Mouse (Mus musculus) brown adipose tissue, adult 24 weeks (tissue): ENCODE measurements around the gene Ralgps2. TPM values are rescaled to one million over a fixed set of nuclear protein-coding genes. Genes with fewer than 3 reads are reported as not detected.

Experiments used
- H3K27ac ChIP-seq: fragments of 200-500 bp; replicated peaks from 2 replicates; pipeline ENCODE4 v1.5.1; 2012; ENCODE audit warnings: low read depth, mild to moderate bottlenecking, low read length
- H3K4me1 ChIP-seq: fragments of 200-500 bp; 2 replicates; pipeline ENCODE4 v1.6.1; 2012; ENCODE audit warnings: low read length, mixed read lengths; ENCODE audit not compliant: control insufficient read depth, insufficient read depth, insufficient read length
- H3K4me3 ChIP-seq: fragments of 200-500 bp; 2 replicates; pipeline ENCODE4 v1.5.1; 2012; ENCODE audit warnings: low read depth, mild to moderate bottlenecking, low read length, moderate library complexity; ENCODE audit not compliant: insufficient read depth
- polyA plus RNA-seq: library from polyadenylated mRNA; stranded (reverse); fragments of >200 nt; gene quantifications from 2 replicates; pipeline ENCODE4 v1.2.4, GENCODE M21; 2012; ENCODE audit not compliant: missing spikeins, insufficient read depth, insufficient read length

Ralgps2 gene
- polyA plus RNA-seq = 3.0 and 4.4 TPM in 2 replicates

DNA sequence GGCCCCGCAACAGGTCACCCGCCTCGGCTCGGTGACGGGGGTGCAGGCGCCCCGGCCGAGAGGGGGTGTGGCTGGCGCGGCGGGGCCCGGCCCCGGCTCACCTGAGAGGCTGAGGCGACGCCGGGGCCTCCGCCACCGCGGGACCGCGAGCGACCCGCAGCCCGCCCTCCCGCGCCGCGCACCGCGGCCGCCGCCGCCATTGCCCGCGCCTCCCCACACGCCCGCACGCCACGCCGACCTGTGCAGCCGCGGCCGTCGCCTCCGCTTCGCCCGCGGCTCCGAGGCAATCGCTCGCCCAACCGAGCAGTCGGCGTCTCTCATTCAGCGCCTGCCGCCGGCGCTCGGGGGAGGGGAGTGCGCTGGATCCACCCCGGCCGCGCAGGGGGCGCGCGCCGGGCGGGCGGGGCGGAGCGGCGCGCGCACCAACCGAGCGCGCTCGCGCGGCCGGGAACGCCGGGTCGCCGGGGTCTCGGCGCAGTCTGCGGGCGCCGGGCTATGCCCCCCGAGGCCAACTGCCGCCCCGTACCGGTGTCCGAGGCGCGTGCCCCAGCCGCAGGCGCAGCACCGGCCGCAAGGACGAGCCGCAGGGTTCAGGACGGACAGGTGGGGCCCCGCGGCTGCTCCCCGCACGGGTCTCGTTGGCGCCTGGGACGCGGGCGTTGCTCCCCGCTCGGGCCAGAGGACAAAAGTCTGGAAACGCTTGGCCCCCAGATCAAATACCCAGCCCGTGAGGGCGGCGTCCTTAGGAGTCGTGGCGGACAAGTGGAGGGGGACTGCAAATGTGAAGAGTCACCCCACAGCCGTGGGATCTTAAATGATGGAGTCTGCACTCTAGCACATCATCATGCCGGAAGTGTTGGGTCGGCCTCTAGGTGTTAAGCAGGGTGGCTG lies at the start of gene Ralgps2:
TSS of gene Ralgps2 (minus strand) at position 376 of the 891 bp plus-strand sequence.
- peak within 1 kb of the TSS; percentile 66 for H3K4me3 ChIP-seq
- no peak within 1 kb of the TSS for H3K27ac ChIP-seq
- peaks cover 4% of the 10 kb centered on the region; the same call in 1 of the 2 replicates for H3K4me1 ChIP-seq

DNA sequence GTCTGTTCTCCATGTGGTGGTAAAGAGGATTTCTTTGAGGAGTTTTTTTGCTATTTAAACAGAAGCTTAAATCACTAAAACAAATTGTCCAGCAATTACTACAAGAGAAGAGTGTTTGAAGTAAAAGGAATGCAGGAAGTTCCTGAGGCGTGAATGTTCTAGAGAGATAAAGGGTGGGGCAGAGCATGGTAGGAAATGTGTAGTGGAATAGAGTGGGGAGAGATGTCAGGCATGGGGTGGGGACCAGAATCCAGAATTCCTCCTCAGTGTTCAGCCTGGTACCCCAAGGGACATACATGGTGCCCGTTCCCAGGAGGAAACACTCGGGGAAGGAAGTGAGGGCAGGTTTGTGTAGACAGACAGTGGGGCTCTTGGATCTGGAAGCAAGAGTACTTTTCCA lies 48.1 kb upstream of the Ralgps2 start:
- Histone ChIP-seq H3K4me1 (no peaks in the 10 kb centered on the region), H3K27ac (no peak overlapping the region), H3K4me3 (no peak overlapping the region)

DNA sequence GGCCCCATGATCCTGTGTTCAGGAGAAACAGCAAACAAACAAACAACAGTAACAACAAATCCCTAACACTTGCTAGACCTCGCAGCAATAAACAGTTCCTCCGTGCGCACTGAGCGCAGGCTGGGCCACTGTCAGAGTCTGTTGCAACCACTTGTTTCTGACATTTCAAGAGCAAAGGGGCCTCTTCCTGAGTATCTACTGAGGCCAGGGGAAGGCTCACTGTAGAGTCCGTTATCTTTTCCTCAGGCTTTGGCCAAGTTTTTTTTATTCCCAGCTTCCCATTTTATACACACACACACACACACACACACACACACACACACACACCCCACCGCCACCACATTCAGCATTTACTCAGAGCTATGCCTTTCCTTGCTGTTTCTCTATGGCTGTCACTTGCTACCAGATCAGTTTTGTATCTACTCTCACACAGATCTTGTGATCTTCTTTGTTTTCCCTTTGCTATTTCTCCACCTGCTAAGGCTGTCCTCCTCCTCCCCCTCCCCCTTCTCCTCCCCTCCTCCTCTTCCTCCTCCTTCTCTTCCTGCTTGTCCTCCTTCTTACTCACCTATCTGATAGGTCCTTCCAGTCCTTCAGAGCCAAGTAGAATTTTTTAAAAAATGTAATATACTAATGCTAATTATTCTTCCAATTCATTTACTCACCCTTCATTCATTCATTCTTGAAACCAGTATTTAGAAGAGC lies 47.4 kb upstream of the Ralgps2 start:
- H3K27ac ChIP-seq = peak overlapping the region; percentile 50; the same call in 1 of the 2 replicates

DNA sequence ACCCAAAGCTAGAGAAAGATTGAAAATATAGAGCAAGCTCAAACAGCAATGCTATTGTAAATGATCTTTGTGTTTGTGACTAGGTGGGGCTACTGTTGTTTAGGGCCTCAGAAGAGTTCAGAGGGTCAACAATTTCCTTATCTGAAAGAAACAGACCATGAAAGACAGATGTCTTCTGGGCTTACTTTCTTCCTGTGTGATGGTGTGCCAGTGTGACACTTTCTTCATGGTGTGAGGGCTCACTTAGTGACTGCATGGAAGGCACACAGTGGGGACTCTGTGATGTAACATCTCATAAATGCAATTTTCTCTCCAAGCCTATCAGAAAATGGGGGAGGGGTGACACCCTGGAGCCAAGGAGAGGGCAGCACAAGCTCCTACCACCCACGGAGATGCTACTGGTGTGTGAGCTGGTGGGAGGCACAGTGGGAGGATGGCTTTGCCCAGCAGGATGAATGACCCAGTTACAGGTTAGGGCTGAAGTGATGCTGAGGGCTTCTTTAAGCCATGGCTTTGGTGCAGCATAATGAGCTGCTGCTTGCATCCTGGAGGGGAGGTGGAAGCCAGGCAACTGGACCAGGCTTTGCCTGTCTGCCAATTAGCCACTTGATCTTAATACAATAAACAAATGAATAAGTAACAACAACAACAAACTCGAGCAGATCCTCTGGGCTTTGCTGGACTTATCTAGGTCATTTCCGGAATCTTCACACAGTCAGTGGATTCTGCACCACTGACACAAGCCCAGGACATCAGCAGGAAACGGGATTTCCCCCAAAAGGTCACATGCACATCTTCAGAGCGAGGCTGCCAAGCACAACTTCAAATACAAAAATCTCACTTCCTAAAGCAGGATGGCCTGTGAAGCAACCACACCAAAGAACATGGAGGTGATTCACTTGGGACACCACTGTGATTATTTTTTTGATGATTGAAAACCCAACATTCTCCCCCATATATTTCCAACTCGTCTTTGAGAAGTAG lies 46.5 kb upstream of the Ralgps2 start:
- Histone ChIP-seq H3K4me1 (no peaks in the 10 kb centered on the region), H3K4me3 (no peak overlapping the region), H3K27ac (peak overlapping the region; percentile 50; the same call in 1 of the 2 replicates)

More for the DNA sequence above, 47.4 kb upstream of the Ralgps2 start:
- Histone ChIP-seq H3K4me1 (no peaks in the 10 kb centered on the region), H3K4me3 (no peak overlapping the region)

DNA sequence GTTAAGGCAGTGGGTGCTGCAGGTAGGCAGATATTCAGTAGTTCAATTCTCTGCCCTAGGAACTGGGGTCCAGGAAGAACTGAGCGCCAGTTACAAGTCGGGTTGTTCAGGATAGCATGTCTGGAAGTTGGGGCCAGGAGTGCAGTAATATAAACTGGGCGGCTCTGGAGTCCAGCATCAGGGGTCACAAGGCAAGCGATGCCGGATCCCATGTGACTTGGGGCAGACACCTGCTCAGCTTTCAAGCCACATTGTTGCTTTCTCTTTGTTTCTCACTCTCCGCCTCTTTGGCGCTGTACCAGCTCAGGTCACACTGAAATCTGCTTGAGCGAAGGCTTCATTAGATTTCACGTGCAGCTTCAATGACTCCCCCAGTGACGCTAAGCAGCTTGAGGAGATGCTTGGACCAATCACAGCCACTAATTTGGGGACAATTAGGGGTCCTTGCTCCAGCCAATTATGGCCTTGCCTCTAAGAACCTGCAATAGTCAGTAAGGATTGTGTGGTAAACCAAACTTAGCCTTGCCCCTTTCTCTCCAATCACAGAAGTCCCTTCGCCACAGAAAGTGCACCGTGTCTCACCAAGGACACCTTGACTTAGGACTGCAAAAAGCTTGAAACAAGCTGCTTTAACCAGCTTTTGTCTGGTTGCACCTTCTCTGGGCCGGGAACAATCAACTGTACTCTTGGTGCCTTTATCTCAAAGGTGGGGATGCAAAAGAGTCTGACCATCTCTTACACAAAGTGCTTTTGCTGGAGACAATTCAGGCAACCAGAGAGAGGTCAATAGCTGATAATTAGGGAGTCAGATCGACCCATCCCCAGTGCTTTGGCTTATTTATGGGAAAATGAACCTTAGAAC lies 43.8 kb upstream of the Ralgps2 start:
- Histone ChIP-seq H3K27ac (no peak overlapping the region), H3K4me1 (no peaks in the 10 kb centered on the region)

DNA sequence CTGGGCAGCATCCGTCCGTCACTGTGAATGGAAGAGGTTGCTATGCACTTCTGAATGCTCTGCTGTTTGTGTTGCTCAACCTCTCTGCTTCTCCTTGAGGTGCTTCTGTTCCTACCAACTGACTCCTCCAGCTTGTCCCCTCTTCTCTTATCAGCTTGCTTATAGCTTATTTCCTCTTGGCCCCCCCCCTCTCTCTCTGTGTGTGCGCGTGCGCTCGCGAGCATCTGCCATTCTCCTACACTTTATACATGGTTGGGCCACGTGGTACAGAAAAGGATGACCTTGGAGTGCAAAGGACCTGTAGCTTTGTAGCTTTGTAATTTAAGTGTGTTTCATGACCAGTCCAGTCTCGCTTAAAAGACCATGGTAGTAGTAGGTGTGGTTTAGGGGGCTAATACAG lies 42.5 kb upstream of the Ralgps2 start:
- H3K4me3 ChIP-seq = no peak overlapping the region
- no peaks in the 10 kb centered on the region for H3K4me1 ChIP-seq
- H3K27ac ChIP-seq = no peak overlapping the region

More for the DNA sequence above, 43.8 kb upstream of the Ralgps2 start:
- H3K4me3 ChIP-seq = no peak overlapping the region

DNA sequence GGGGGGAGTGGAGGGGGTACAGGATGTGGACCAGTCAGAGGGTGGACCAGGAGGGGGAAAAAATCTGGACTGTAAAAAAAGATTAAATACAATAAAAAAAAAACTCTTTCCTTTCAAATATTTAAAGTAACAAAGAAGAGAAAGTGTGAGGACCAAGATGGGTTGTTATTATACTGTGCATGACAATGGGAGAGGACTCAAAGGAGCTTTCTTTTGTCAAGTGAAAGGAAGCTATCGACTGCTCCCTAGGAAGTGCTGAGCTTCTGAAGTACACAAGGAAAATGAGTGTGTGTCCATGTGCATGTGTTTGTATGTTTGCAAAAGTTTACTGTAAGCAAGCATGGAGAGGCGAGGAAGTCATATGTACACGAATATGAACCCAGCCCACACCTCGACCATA lies 40.3 kb upstream of the Ralgps2 start:
- Histone ChIP-seq H3K27ac (no peak overlapping the region), H3K4me1 (no peaks in the 10 kb centered on the region), H3K4me3 (no peak overlapping the region)

DNA sequence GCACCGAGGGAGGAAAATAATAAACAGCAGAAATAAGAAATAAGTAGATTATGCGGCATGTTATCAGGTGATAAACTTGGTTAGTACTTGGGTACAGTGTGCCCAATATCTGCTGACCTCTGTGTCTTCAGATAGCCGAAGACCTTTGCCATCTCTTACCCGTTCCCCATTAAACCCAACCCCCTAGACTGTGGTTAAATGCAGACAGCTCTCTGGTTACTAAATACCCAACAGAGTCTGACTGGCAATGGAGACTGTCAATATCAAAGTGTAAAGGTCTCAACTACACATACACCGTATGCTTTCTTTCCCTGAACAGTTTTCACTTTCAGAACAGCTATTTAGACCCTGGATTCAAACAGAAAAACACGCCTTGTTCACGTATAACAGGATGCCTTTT lies 39.2 kb upstream of the Ralgps2 start:
- Histone ChIP-seq H3K27ac (no peak overlapping the region), H3K4me1 (no peaks in the 10 kb centered on the region), H3K4me3 (no peak overlapping the region)

DNA sequence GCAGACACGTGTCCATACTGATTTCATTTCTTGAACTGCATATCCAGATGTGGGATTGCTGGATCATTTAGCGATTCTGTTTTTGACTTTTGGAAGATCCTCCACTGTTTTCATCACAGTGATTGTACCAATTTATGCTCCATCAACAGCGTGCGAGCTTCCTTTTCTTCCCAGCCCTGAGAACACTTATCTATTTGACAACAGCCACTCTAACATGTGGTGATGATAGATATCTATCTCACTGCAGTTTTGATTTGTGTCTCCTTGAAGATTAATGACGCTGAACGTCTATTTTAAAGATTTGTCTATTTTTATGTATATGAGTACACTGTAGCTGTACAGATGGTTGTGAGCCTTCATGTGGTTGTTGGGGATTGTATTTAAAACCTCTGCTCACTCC lies 34.4 kb upstream of the Ralgps2 start:
- Histone ChIP-seq H3K27ac (no peak overlapping the region), H3K4me1 (no peaks in the 10 kb centered on the region), H3K4me3 (no peak overlapping the region)

DNA sequence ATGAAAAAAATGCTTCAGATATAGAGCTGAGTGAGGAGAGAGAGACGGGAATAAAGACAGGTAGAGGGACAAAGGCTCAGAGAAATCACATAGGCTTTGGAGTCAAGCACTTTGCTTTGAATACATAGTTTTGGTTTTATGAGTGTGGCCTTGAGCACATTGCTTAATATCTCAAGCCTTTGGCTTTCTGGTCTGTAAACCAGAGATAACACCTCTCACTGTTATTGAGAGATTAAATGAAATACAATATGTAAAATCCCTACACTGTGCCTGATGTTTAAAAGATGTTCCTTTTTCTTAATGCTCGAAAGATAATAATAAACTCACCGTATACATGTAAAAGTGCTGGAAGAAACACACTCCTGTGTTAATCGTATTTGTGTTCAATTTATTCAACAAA lies 33.0 kb upstream of the Ralgps2 start:
- H3K27ac ChIP-seq = no peak overlapping the region
- H3K4me1 ChIP-seq = no peaks in the 10 kb centered on the region
- H3K4me3 ChIP-seq = no peak overlapping the region

DNA sequence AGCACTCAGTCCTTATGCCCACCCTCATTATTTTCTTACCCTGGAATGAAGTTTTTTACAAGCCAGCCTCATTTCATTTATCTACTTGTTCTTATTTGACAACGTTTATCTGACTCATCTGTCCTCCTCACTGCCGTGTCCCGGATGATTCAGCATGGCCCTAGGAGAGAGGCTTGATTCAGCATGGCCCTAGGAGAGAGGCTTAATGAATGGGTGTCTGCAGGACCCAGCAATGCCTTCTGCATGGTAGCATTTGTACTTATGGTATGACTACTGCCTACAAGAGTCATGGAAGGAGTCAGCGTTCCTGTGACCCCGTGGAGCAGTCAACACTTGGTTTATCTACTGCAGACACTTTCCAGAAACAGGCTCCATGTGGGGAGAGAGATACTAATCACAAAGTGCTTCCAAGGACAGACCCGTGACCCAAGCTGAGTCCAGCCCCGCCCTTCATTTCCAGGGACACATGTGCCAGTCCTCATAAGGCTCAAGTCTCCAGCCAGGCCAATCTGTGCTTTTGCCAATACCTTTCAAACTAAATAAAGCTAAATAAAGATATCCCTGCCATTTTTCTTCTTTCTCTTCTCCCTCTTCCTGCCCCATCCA lies 31.9 kb upstream of the Ralgps2 start:
- Histone ChIP-seq H3K4me1 (no peaks in the 10 kb centered on the region), H3K27ac (no peak overlapping the region), H3K4me3 (no peak overlapping the region)

DNA sequence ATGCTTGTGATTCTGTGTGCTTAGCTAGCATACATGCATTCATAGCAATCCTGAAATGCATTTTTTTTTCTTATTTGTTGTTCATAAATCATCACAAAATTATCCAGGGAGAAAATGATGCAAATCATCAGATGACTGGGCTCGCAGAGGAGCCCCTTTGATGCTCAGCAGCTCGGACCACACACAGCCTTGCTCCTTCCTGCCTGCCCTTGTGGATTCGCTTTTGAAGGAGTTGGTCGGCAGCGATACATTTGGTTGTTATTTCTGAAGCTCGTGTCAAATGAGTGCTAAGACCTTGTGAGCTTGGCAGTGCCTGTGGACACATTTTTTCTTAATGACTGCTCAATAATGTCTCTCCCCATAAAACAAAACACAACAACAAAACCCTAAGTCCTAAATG lies 31.2 kb upstream of the Ralgps2 start:
- no peak overlapping the region for H3K27ac ChIP-seq
- H3K4me3 ChIP-seq = no peak overlapping the region

DNA sequence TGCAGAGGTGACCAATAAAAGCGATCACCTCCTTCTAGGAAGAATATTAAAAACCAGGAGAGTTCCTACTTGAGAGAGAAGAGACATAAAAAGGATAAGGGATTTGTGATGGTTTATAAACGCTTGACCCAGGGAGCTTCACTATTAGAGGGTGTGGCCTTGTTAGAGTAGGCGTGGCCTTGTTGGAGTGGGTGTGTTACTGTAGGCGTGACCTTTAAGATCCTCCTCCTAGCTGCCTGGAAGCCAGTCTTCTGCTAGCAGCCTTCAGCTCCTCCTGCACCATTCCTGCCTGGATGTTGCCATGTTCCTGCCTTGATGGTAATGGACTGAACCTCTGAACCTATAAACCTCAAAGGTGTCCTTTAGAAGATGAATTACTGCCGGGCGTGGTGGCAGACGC lies 28.7 kb upstream of the Ralgps2 start:
- Histone ChIP-seq H3K4me3 (no peak overlapping the region), H3K4me1 (no peaks in the 10 kb centered on the region)

More for the DNA sequence above, 31.2 kb upstream of the Ralgps2 start:
- no peaks in the 10 kb centered on the region for H3K4me1 ChIP-seq

DNA sequence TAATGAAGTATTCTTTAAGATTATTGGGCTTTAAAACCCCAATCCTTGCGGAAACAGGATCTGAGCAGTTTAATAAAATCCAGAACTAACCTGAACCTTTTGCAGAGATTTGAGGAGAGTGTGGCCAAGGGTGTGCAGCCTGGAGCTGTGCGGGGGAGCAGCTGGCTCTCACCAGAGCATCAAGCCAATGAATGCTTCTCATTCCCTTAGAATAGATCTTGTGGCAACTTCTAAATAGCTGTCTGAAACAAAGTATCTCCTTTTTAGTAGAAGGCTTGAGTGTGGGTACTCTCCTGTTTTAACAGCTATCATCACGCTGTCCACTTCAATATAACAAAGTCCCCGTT lies 25.1 kb upstream of the Ralgps2 start:
- Histone ChIP-seq H3K4me1 (no peaks in the 10 kb centered on the region), H3K27ac (no peak overlapping the region), H3K4me3 (no peak overlapping the region)

More for the DNA sequence above, 28.7 kb upstream of the Ralgps2 start:
- H3K27ac ChIP-seq = no peak overlapping the region
